Mouse (Mus musculus) natural killer cell, adult 2 months (primary cell): Measurements from ENCODE around the gene Dnajc10.

Experiments
- DNase-seq, 2 experiments: peaks; one replicate each; pipeline ENCODE4 v3.0.0; 2022; ENCODE audit warnings: low spot score in 2 of 2

Gene Dnajc10

DNA sequence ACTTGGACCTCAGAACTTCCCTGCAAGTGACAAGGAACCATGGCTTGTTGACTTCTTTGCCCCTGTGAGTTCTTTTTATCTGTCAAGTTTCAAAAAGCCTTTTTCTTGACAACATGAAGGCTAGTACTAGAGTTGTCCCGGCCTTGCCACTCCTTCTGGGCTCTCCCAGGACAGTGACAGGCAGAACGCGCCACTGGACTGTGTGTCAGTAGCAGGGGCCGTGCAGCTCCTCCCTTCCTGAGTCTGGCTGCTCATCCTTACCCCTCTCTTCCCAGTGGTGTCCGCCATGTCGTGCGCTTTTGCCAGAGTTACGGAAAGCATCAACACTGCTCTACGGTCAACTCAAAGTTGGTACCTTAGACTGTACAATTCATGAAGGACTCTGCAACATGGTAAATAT lies 25.3 kb downstream of the Dnajc10 start:
- no peak for DNase-seq

DNA sequence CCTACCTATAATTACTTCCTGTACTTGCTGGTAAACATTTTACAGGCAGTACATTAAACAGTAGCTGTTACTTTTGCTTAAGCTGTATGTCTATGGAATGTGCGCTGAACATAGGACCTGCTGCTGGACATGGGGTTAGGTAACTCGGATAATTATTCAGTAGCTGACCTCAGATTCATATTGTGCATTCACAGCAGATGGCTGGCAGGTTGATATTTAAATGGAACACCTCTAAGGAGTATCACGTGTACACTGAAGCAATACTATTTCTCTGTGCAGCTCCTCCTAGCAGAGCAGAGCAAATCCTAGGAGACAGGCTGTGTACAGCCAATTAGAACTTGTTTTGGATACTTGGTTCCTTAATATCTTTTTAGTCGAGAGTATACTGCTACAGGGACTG lies 39.3 kb downstream of the Dnajc10 start:
- no peak for DNase-seq

DNA sequence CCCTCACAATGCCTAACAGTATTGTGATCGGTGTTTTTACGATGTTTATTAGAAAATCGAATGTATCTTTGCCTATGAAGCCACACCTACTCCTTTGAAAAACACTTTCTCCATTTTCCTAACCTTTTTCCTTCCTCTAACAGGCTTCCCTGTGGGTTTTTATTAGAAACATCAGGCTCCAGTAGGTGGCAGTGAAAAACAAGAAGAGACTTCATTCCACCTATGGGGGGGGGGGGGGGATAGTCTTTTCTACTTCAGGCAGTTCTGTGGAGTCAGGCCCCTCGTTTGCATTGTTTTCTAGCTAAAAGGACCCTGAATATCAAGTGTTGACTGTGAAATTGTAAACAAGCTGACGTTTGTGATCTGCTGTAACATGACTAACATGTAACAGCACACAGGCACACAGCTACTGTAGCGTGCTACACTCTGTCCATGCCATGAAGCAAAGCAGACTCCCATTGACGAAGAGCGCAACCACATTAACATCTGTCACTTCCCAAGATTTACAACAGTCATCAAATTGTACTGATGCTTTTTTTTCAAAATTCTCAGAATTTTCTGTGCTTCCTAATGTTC lies 41.5 kb downstream of the Dnajc10 start:
- no peak for DNase-seq

DNA sequence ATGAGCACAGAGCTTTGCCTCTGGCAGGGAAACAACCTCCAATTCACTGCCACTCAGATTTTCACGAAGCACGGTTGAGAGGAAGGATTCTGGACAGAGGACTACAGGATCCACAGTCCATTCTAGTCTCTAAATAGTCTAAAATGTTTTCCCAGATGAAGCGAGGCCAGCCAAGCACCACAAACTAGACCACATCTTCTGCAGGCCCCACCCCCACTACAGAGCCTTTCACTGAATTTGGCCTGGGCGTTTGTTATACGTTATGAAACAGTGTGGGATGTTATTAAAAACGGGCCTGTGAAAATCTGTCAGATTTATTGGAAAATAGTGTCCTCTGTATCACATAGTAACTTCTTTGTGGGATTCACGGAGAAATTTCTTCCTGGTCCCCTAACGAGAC lies 56.2 kb downstream of the Dnajc10 start:
- DNase-seq = no peak

DNA sequence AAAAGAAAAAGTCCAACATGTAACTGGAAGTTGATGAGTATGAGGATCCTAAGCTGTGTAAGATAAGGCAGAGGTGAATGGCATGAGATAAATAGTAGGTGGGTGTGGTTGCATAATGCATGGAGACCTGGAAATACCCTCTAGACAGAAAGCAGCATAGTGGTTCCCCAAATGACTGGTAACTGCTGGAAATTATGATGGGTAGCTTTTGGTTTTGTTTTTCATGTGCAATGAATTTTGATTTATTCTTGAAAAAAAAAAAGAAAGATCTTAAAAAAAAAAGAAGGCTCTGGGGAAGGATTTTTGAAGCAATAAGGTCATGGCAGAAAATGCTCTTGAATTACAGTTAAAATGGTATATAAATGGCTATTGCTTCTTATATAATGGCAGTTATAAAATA lies 59.6 kb downstream of the Dnajc10 start:
- DNase-seq = no peak

DNA sequence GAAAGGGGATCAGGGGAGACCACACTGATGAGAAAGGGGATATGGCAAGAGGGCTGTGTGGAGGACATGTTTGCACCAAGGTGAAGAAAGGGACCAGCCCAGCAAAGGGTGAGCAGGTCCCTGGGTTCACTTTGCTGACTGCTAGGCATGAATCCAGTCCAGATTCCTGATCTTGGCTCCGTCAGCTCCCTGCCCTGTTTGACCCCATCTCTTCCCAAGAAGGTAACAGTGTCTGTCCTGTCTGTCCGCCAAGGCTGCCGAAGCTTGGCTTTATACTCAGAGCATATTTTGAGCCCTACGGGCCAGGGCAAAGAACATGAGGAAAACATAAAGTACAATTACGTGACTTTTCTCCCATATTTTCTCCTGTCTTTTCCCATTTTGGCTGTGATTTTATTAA lies 64.6 kb downstream of the Dnajc10 start:
- DNase-seq = no peak

DNA sequence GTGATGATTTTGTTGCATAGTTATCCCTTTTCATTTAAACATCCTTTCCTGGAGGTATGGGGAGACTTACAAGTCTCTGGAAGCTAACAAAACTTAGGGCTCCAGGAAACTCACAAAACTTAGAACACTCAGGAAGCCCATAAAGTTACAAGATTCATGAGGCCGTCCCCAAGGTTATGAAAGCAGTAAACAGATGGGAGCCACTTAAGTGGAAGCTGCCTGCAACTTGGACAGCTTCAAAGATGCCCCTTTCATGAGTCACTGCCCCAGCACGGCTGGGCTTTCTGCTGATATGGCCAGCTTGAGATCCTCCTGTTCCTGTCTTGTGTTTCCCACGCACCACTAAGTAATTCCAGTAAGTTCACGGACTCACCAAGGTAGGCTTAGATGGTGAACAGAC lies 69.2 kb downstream of the Dnajc10 start:
- DNase-seq = no peak

DNA sequence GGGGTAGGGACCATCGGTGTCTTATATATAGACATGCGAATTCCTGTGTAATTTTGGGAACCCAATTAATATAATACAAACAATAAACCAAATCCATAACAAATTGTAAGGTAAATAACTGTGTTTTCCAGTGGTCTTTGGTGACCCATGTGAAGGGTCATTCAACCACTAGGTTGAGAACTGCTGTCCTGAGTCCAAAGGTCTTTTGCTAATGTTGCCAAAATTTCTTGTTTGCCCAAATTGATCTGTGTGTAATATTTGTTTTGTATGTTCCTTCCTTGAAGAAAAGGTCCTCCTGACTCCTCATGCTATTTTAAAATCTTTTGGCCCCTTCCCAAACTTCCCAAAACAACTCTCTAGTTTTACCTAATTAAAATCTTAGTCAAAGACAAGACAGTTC lies 71.0 kb downstream of the Dnajc10 start:
- no peak for DNase-seq

DNA sequence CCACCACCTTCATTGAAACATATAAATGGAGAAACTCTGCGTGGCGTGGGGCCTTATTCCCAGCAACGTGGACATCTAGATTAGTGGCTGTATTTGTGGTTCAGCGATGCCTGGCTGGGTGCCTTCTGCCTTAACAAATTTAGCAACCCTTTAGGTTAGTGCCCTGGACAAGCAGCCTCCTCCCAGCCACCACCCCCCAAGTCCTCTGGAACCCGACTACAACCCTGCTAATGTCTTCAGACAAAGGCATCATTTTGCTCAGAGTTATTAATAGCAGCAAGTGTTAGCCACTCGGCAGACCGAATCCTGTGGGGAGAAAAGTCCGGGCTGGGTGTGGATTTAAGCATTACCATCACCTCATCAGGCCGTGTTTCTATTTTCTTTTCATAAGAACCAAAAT lies 72.4 kb downstream of the Dnajc10 start:
- no peak for DNase-seq

DNA sequence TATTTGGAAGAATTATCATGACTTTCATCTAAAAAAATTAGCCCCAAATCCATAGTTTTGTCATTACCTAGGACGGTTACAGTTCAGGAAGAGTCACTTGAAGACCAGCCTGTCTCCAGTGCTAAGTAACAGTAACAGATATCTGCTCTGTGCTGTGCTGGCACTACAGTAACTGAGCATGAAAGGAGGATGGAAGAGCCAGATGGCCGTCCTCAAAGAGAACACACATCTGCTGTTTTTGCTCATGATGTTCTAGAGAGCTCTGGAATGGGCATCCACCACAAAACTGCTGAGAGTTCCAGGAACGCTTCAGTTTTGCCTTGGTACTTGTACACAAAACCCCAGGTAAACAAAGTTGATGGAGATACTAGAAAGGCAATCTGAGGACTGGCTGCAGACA lies 73.1 kb downstream of the Dnajc10 start:
- no peak for DNase-seq

DNA sequence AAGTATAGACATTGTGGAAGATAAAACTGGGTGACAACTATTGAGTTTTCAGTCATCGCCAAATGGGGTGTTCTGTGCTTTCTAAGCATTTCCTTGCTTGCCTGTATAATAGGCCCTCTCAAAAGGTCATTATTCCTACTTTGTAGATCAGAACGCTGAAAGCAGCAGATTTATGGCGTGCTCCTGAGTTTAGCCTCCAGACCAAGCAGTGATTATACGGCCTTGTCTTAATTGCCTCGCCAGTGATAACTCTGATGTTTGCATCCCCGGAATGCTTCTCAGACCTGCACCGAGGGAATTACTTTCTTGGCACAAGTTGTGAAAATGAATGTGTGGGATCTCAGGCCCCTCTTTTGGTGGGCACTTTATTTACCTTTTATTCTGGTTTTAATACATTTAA lies 80.8 kb downstream of the Dnajc10 start:
- DNase-seq = no peak

DNA sequence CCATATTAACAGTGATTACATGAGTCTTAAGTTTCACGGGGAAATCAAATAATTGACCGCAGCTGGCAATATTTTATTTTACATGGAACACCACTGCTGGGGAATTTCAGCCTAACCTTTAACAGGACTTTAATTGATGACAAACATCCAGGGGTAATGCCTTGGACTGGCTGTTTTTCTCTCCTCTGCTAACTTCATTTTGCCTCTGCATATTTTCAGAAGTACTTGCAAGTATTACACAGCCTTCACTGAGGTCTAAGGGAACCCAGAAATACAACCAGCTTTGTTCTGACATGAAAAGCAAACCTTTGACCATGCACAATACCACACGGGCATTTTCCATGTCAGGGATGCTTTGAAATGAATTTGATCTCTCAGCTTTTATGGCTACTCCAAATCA lies 81.6 kb downstream of the Dnajc10 start:
- DNase-seq = no peak

DNA sequence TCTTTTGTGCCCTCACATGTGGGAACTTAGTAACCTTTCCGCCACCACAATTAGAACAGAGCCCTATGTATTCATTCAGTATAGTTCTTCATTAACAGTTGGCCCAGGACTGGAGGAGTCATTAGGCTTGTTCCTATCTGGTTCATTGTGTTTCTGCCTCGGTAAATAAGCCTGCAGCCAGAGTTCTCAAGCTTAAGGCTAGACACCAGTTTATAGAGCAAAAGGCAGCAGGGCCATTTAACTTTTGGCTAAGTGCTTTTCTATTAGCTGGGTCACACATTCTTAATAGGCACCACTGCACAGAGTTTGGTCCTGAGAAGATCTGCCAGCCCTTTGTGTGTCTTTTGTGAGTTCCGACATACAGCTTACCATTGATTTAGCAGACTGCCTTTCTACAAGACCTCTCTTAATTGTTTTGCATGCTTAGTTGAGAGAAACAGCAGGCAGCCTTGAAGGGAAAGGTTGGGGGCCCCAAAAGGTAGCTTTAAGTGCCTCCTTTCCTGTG lies 83.4 kb downstream of the Dnajc10 start:
- DNase-seq = no peak
